Comparison of ENCODE assay signal across 12 mouse cellular contexts in the genomic region with DNA sequence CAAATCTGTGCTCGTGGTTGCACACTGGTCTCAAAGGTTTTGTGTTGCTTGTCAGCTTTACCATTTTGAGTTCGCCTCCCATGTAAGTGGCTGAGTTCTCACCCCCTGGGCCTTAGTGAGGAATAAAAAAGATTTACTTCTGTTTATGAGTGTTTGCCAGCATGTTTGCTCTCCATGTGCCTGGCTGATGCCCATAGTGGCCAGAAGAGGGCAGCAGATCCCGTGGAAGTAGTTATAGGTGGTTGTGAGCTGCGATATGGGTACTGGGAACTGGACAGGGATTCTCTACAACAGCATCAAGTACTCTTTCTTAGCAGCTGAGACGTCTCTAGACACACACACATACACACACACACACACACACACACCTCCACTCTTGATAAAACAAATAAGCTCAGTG. TPM values are rescaled to one million over a fixed set of nuclear protein-coding genes. Genes with fewer than 3 reads are reported as not detected.
DNase-seq lines count a peak whose midpoint lies in the region; ATAC-seq and TF ChIP-seq lines count a peak whose summit lies in the region.
"Had no signal": no experiment of that assay in that cellular context is flagged by ENCODE, and none has a peak within 500 bp of the region (broad histone marks: within the 10 kb centered on the region; RNA-seq: fewer than 3 reads in every experiment).

No protein-coding gene starts in this region.

- no peaks in the 10 kb centered on the region for H3K27me3 ChIP-seq in kidney, postnatal 0 days (ENCODE audit: insufficient read depth, low read length)
- H3K27me3 ChIP-seq in kidney, embryonic 15.5 days = no peaks in the 10 kb centered on the region
- no peaks in the 10 kb centered on the region for H3K27me3 ChIP-seq in kidney, embryonic 14.5 days (ENCODE audit: control insufficient read depth, insufficient read depth, low read length)
- H3K27me3 ChIP-seq: limb, embryonic 13.5 days; neural tube, embryonic 15.5 days had no signal

- no peak overlapping the region for H3K4me3 ChIP-seq in kidney, postnatal 0 days (replicated peaks; ENCODE audit: low read depth, low read length)
- H3K4me3 ChIP-seq in kidney, embryonic 15.5 days (replicated peaks) = no peak overlapping the region
- no peak overlapping the region for H3K4me3 ChIP-seq in kidney, embryonic 14.5 days (ENCODE audit: low read length)
- H3K4me3 ChIP-seq: forebrain, embryonic 10.5 days; limb, embryonic 13.5 days; neural tube, embryonic 15.5 days had no signal

- no peak overlapping the region for H3K9ac ChIP-seq in kidney, postnatal 0 days (ENCODE audit: low read depth, low read length)
- H3K9ac ChIP-seq in kidney, embryonic 15.5 days = no peak overlapping the region
- no peak overlapping the region for H3K9ac ChIP-seq in kidney, embryonic 14.5 days (ENCODE audit: low read depth, low read length)
- H3K9ac ChIP-seq: limb, embryonic 13.5 days; neural tube, embryonic 15.5 days had no signal

- H3K4me1 ChIP-seq in kidney, postnatal 0 days (replicated peaks; ENCODE audit: insufficient read depth, low read length) = no peaks in the 10 kb centered on the region
- H3K4me1 ChIP-seq in kidney, embryonic 15.5 days = 0 out of 2 replicates have a peak, but pooled peaks cover 2% of the 10 kb centered on the region
- H3K4me1 ChIP-seq in kidney, embryonic 14.5 days (ENCODE audit: control insufficient read depth, insufficient read depth, low read length) = no peaks in the 10 kb centered on the region
- H3K4me1 ChIP-seq: limb, embryonic 13.5 days; neural tube, embryonic 15.5 days had no signal

- WGBS in kidney, postnatal 0 days = 71% methylated on average over 5 of the region's 5 CpGs
- WGBS in kidney, embryonic 15.5 days = 71% methylated on average over 5 of the region's 5 CpGs
- WGBS in kidney, embryonic 14.5 days = 73% methylated on average over 5 of the region's 5 CpGs

- no peaks in the 10 kb centered on the region for H3K36me3 ChIP-seq in kidney, postnatal 0 days (ENCODE audit: insufficient read depth, low read length)
- no peaks in the 10 kb centered on the region for H3K36me3 ChIP-seq in kidney, embryonic 15.5 days
- no peaks in the 10 kb centered on the region for H3K36me3 ChIP-seq in kidney, embryonic 14.5 days (ENCODE audit: control insufficient read depth, insufficient read depth, low read length)
- H3K36me3 ChIP-seq: forebrain, embryonic 10.5 days; limb, embryonic 13.5 days; neural tube, embryonic 15.5 days had no signal

- no peak overlapping the region for H3K27ac ChIP-seq in kidney, postnatal 0 days
- no peak overlapping the region for H3K27ac ChIP-seq in kidney, embryonic 15.5 days
- H3K27ac ChIP-seq in kidney, embryonic 14.5 days (ENCODE audit: low read depth, low read length) = no peak overlapping the region
- H3K27ac ChIP-seq: forebrain, embryonic 10.5 days; limb, embryonic 13.5 days; neural tube, embryonic 15.5 days had no signal

- DNase-seq in kidney, postnatal 0 days (ENCODE audit: low spot score) = no peak
- peak; percentile 46 for DNase-seq in thymus, postnatal 4 days
- DNase-seq in thymus, postnatal 0 days (ENCODE audit: low spot score) = no peak
- no peak for DNase-seq in right cerebral cortex, adult 18-20 months
- DNase-seq: gastrocnemius, postnatal 10 days had no signal

- H3K9me3 ChIP-seq in kidney, postnatal 0 days (replicated peaks; ENCODE audit: low read length) = no peaks in the 10 kb centered on the region
- no peaks in the 10 kb centered on the region; the same call in 1 of the 2 replicates for H3K9me3 ChIP-seq in kidney, embryonic 15.5 days (replicated peaks)
- H3K9me3 ChIP-seq in kidney, embryonic 14.5 days (ENCODE audit: control insufficient read depth, low read length) = 0 out of 2 replicates have a peak, but pooled peaks cover 3% of the 10 kb centered on the region
- H3K9me3 ChIP-seq: neural tube, embryonic 15.5 days had no signal

- peak; percentile 58 for TF ChIP-seq CTCF in kidney, postnatal 0 days (IDR thresholded peaks at IDR 0.05; ENCODE audit: low read depth)

- ATAC-seq in kidney, postnatal 0 days (replicated peaks; ENCODE audit: low FRiP score, low read depth) = no peak
- no peak for ATAC-seq in kidney, embryonic 15.5 days (replicated peaks; ENCODE audit: low FRiP score)
- 0 out of 2 replicates have a peak, but pooled peaks have one; percentile 42 for ATAC-seq in common myeloid progenitor, adult 5-6 weeks (replicated peaks; ENCODE audit: low read depth, poor library complexity, severe bottlenecking)
- ATAC-seq in kidney, embryonic 14.5 days (ENCODE audit: low FRiP score, low TSS enrichment) = no peak
- ATAC-seq: intestine, embryonic 16.5 days had no signal

- H3K4me2 ChIP-seq in kidney, postnatal 0 days (ENCODE audit: low read length) = no peak overlapping the region
- no peak overlapping the region for H3K4me2 ChIP-seq in kidney, embryonic 15.5 days
- H3K4me2 ChIP-seq in kidney, embryonic 14.5 days (replicated peaks; ENCODE audit: low read depth, low read length) = no peak overlapping the region
- H3K4me2 ChIP-seq: limb, embryonic 13.5 days; neural tube, embryonic 15.5 days had no signal

RNA-seq across cellular contexts. Expression of gene Cap1, which starts 26.8 kb away (rescaled TPM):
- 63.7 and 71.2 TPM in 2 replicates for polyA plus RNA-seq in kidney, postnatal 0 days (2015; fragmentation: Nextera tagmentation; extraction: Ambion mirVana)
- polyA plus RNA-seq in kidney, embryonic 15.5 days (2015; fragmentation: Nextera tagmentation; extraction: Ambion mirVana) = 71.3 and 79.5 TPM in 2 replicates
- polyA plus RNA-seq in thymus, postnatal 0 days (2015; fragmentation: Nextera tagmentation; extraction: Ambion mirVana) = 91.9 and 106 TPM in 2 replicates
- total RNA-seq in common myeloid progenitor, adult 5-6 weeks (2017) = 114 and 153 TPM in 2 replicates
- 45.6 and 76.7 TPM in 2 replicates for polyA plus RNA-seq in kidney, embryonic 14.5 days (2014; fragmentation: Nextera tagmentation; extraction: Ambion mirVana)

RNA-seq across cellular contexts. Expression of gene Mfsd2a, which starts 48.4 kb away (rescaled TPM):
- 1.8 and 2.1 TPM in 2 replicates for polyA plus RNA-seq in kidney, postnatal 0 days (2015; fragmentation: Nextera tagmentation; extraction: Ambion mirVana)
- polyA plus RNA-seq in kidney, embryonic 15.5 days (2015; fragmentation: Nextera tagmentation; extraction: Ambion mirVana) = 3.3 and 4.0 TPM in 2 replicates
- 2.4 and 2.7 TPM in 2 replicates for polyA plus RNA-seq in thymus, postnatal 0 days (2015; fragmentation: Nextera tagmentation; extraction: Ambion mirVana)
- not detected in 2 replicates for total RNA-seq in common myeloid progenitor, adult 5-6 weeks (2017)
- 3.1 and 3.4 TPM in 2 replicates for polyA plus RNA-seq in kidney, embryonic 14.5 days (2014; fragmentation: Nextera tagmentation; extraction: Ambion mirVana)
